Mouse (Mus musculus) cerebellum, adult 9-11 months (tissue): Measurements from ENCODE around the gene Tapbpl.
"Not testable (repeated sequence)": the region's sequence is repeated elsewhere in the genome, so short reads cannot be mapped to it uniquely, and the experiment has no call there.

ENCODE experiments used
- DNase-seq: peaks from one replicate; pipeline ENCODE4 v3.0.0; 2022

Tapbpl gene

DNA sequence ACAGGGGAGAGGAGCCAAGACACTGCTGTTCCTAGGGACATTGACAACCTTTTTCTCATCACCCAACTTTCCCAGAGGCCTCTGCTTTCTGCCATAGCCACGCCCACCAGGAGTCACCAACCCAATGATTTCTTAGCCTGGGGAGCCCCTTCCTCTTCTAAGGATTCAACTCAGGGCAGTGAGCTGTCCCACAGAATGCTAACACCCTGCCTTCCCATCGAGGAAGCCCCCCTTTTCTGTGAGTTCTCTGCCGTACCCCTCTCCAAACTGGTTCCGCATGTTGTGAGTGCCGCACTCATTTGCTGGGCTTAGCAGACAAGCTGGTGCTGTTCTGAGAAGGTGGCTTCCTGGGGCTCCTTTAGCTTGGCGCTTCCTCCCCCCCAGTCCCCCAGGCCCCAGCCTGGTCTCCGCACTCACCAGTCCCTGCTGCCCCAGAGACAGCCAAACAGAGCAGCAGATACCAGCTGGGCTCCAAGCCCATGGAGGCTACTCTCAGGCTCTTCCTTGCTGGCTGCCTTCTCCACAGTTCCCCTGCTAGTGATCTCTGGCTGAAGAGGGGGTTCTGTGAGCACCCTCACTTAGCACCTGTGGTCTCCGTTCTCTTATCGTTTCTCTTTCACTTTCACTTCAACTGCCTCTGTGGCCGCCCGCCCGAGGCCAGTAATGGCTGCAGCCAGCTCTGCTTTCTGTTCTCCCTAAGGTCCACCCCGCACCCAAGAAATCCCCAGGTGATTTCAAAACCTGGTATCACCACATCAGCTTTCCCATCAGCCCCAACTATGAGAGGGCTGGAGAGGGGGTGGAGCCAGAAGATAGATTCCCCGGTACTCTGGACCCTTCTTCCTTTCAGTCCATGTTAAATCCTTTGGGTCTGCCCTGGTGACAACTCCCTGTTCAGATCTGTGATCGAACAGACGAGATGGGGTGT, at the start of gene Tapbpl:
Gene Tapbpl (minus strand): TSS at position 744 of the 928 bp plus-strand sequence.
- DNase-seq = peak; percentile 79

DNA sequence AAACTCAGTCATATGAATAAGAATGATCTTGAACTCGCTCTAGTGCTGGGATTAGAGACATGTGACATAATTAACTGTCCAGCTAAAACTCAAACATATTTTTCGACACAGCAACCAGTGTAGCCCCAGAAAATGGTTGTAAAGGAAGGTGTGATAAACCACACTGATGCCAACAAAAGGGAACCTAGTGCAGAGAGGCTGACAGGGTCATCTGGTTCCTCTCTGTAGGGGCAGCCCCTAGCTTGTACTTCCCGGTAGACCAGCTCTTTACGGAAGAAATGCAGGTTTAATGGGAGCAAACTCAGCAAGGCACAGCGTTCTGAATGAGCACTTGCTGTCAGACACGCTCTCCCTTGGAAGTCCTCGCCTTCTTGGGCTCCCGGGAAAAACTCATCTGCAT, 48.1 kb upstream of the Tapbpl start:
- DNase-seq = no peak

DNA sequence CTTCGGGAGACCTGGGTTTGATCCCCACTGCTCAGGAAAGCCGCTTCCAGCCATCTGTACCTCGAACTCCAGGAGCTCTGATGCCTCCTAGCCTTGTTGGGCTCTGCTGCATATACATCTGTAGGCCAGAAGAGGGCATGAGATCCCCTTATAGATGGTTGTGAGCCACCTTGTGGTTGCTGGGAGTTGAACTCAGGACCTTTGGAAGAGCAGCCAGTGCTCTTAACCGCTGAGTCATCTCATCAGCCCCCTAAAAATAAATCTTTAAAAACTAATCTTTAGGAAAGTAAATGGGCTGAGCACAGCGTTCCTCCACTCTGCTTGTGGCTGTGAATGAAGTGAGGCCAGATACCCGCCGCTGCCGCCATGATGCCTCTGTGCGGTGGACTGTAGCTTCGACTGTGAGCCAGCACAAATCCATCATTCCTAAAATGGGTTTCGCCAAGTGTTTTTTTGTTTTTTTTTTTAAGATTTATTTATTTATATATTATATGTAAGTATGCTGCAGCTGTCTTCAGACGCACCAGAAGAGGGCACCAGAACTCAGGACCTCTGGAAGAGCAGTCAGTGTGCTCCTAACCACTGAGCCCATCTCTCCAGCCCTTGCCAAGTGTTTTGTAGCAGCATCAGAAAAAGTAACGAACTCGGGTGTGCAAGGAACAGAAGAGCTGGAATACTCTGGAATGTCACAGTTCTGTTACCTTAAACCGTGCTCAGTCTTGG, 43.3 kb upstream of the Tapbpl start:
- DNase-seq = no peak

DNA sequence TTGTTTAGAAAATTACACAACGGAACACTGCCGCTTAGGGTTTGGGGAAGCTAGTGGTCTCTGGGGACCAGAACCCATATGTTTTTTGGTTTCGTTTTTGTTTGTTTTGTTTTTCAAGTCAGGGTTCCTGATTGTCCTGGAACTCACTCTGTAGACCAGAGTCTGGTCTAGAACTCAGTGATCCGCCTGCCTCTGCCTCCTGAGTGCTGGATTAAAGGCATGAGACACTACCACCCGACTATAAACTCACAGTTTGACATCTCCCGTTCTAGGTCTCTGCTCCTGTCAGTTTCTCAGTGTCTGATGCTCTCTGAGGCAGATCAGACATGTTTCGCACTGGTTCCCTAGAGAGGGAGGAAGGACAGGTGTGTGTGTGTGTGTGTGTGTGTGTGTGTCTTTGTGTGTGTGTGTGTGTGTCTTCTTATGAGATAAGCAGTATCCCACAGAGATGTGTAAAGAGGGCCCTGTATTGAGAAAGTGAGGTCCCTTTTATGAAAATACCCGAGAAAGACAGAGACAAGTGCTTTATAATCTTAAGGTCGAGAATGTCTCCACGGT, 40.6 kb upstream of the Tapbpl start:
- DNase-seq = no peak

DNA sequence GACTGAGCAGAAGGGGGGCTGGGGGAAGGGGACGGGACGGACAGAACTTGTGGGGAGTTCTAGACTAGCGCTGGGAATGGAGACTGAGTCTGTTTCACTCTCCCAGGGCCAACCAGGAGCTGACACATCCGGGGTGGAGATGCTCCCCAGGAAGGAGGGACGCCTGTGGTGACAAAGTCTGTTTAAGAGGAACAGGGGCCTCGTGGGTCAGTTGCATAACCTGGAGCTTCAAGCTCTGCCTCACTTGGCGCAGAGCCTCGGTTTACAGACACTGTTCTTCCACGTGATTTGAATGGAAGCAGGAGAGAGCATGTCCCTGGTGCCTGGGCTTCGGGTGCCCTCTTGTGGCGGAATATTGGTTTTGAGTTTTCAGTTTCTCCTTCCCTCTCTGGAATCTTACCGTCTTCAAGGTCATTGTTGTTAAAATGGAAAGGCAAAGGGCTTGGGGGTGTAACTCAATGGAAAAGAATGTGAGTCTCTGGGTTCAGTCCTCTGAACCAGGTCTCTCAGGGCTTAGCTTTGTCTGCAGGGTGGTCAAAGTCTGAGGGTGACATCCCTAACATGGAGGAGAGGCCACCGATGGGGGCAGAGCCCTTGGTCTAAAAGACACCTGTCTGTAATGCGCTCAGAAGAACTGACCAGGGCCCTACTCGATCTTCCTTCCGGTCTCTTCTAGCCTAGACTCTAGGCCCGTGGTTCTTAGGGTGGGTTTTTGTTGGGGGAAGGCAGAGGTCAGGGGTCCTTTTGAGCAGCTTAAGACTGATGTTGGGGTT, 40.0 kb upstream of the Tapbpl start:
- DNase-seq = peak; percentile 95

DNA sequence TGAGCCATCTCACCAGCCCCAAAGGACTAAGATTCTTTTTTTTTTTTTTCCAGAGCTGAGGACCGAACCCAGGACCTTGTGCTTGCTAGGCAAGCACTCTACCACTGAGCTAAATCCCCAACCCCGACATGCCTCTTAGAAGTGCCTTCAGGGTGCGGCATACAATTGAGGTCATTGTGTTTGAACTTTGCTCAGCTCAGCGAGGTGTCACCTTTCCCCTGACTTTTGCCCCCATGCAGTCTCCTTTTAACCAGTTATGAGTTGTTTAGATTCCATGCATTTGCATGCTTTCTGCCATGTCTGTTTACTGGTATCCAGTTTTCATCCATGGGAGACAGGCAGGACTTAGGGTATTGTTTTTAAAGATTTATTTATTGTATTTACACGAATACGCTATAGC, 37.1 kb upstream of the Tapbpl start:
- no peak for DNase-seq

DNA sequence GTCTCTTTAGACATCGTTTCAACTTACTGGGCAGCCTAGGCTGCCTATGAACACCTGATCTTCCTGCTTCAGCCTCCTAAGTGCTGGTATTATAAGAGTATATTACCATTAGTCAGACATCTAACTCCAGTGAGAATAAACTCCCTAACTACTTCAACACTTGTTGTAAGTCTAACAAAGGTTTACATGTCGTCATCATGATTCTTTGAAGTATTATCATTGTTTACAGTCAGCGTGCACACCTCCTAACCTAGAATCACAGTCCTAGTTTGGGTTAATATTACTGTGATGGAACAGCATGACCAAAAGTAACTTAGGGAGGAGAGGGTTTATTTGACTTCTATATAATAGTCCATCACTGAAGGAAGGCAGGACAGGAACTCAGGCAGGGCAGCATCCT, 35.8 kb upstream of the Tapbpl start:
- DNase-seq = no peak

DNA sequence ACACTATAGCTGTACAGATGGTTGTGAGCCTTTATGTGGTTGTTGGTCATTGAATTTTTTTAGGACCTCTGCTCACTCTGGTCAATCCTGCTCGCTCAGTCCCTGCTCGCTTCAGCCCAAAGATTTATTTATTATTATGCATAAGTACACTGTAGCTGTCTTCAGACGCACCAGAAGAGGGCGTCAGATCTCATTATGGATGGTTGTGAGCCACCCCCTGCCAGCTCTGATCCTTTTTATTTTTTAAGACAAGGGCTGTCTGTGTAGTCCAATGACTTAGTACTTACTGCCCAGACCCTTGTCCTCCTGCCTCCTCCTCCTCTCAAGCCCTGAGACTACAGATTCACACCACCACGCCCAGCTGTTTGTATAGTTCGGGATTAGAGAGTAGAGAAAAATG, 34.9 kb upstream of the Tapbpl start:
- DNase-seq = not testable (repeated sequence)

DNA sequence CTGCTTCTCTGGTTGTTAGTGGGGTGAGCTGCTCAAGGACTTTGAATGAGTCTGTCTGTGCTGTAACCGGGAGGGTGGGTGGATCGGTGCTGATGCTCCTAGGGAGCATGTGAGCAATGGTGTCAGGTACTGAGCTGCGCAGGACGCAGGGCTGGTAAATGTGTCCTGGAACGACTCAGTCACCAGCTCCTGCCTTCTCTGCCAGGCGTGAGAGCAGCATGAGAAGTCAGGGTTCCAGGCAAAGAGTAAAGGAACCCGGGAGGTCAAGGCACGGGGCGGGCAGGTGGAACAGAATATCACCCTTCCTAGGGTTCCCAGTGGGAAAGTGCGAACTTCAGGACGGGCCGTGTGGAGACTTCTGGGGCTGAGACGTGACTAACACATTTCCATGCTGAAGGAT, 34.4 kb upstream of the Tapbpl start:
- DNase-seq = no peak

DNA sequence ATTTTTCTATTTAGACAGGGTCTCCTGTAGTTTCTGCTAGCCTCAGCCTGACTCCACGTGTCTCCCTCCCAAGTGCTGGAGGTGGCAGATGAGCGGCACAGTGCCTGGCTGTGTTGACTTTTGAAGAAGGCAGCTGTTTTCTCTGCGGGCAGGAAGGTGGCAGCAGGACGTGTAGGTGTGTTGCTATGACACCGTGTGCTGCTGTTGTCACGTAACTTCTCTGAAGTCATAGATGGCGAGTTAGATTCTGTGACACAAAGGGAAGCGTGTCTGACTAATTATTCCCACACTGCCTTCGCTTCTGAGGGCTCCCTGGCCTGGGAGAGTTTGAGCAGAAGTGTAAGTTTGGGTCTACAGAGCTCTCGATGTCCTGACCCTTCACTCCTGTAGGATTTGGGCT, 33.6 kb upstream of the Tapbpl start:
- no peak for DNase-seq

DNA sequence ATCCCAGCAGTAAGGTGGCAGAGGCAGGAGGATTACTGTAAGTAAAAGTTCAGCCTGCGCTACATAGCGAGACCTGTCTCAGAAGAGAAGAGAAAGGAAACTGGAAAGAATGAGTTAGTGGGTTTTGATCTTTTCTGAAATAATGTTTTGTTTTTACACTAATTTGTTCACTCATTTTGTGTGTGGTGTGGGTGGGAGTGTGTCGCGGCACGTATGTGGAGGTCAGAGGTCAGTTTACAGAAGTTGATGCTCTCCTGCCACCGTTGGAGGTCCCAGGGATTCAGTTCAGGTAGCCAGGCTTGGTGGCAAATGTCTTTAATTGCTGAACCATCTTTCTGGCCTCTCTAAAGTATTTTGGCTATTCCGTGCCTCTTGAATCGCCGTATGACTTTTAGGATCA, 32.6 kb upstream of the Tapbpl start:
- DNase-seq = no peak

DNA sequence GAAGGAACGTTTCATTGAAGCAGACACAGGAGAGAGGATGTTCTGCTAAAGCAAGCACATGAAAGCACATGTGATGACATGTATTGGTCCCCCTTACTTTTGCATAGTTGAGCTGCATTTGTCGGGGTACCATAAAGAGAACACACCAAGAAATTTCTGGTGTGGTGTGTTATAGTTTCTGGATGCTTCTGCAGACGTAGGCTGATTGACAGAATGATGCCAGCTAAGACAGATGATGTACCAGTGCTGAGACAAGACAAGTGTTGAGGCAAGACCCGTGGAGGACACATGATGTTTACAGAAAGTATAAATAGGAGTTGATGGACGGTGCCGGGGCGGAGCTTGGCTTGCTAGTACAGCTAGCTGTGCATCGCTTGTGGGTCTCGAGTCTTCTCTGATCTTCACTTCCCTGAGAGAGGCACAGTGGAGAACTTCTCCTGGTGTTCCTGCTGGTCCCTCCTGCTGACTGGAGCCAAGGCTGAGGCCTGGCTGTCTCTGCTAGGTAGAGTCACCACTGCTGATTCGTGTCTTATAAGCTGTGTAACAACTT, 28.4 kb upstream of the Tapbpl start:
- no peak for DNase-seq

DNA sequence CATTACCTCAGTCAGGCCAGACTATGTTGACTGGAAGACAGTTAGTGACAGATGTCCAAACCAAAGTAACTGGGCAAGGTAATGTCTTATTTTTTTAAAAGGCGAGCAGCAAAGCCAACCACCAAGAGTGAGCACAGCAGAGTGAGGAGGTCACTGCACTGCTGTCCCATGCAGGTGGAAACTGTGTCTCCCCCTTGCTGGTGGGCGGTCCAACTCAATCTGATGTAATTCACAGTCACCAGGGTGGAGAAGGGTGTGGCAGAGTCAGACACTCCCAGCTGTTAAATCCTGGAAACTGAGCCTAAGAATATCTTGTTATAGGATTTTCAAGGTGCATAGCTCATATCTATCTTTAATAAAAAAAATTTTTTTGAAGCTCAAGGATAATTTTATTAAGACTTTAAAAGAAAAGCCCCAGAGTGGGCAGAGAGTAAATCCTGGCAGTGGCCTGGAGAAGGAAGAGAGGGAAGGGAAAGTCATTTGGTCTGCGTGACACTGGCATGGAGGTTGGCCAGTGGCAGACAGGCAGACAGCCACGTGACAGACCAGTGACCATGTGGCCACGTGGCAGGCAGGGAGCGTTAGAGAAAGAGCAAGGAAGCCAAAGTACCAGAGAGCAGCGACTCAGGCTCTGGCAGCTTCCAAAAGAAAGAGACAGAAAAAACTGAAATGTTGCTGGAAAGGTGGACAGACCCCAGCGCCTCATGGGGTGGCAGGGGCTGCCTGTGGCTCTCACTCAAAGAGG, 24.7 kb upstream of the Tapbpl start:
- DNase-seq = peak; percentile 57

DNA sequence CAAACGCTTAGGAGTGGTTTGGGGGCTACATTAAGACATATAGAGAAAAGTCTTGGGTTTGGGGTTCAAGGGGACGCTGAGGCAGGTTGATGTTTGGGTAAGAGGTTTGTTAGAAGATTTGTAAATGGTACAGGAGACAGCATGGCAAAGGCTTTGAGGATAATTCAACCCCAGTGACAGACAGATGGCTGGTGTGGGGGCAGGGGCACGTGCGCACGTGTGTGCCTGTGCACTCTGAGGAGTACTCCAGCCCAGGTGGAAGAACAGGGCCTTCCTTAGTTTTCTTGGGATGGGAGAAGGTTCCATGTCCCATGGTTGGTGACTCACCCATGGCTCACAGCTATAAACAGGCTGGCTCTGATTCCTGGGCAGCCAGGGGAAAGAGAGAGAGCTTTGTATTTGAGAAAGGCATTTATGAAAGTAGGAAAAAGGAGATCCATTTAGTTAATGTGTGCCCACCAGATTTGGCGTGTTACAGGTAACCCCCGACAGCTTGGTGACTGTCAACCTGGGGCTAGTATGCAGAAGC, 23.9 kb upstream of the Tapbpl start:
- DNase-seq = no peak

DNA sequence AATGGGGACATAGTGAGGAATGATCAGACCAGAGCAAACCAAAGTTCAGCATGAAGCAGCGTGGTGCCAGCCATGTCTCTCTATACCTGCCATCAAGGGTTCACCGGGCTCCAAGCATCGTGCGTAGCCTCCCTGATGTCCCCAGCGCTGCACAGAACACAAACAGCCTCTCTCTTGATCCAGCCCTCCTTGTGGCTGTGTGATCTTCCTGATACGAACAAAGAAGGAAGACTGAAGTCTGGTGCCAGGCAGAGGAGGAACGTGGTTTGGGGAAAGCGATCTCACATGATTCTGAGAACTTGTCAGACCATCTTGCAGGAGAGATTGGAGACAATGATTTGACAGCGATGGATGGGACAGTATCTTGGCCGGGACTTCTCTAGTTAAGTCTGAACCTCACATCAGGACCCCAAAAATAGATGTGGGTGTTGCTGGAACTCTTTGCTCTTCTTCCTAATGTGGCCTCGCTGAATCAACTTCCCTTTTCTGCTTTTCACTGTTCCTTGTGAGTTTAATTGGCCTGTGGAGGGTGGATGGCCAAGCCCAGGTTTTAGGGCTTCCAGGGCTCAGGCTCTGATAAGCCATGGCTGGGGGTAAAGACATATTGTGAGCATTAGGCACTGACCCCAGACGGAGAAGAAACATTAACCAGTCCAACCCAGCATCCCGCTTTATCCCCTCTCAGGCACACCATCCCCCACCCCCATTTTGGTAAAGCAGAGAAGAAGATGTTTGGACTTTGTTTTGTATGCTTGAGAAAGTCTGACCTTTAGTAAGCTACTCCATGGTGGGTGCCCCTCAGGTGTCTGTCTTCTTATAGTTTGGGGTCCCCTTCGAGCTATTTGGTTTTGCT, 22.4 kb upstream of the Tapbpl start:
- DNase-seq = no peak

DNA sequence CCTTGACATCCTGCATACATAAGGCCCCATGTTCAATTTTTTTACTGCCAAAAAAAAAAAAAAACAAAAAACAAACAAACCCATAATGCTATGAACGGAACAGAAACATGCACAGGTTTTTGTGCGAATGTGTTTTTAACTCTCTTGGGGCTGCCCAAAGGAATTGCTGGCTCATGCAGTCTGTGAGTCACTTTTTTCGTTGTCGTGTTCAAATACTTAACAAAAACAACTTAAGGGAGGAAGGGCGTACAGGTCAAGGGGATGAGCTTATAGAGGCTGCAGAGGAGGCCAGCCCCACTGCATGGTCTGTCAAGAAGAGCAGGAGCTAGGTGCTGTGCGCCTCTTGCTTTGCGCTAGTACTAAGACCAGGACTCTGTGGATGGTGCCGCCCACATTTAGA, 21.1 kb upstream of the Tapbpl start:
- DNase-seq = no peak

DNA sequence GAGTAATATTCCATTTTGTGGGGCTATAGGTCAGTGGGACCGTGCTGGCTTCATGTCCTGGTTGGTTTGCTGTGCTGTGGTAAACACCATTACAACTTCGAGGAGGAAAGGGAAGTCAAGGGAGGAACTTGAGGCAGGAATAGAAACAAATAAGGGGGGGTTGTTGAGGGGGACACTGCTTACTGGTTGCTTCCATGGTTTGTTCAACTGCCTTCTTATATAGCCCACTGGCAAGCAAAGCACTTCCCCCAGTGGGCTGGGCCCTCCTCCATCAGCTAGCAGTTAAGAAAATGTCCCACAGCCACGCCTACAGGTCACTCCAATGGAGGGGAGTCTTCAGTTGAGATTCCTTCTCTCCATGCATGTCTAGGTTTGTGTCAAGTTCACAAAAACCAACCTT, 20.6 kb upstream of the Tapbpl start:
- no peak for DNase-seq

DNA sequence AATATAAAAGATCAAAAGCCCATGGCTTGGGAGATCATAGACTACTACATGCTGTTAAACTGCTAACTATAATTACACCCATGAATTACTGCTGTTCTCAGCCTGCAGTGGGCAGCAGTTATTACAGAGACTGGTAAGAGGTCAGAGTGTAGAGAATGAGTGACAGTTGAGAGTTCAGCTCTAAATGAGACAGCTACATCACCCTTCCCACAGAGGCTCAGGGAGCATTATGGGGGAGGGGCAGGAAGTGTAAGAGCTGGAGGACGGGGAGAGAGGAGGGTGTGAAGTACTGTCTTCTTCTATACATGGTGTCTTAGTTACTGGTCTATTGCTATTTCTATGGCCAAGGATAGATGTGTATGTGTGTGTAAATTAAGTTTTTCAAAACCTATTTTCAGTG, 12.9 kb upstream of the Tapbpl start:
- no peak for DNase-seq

DNA sequence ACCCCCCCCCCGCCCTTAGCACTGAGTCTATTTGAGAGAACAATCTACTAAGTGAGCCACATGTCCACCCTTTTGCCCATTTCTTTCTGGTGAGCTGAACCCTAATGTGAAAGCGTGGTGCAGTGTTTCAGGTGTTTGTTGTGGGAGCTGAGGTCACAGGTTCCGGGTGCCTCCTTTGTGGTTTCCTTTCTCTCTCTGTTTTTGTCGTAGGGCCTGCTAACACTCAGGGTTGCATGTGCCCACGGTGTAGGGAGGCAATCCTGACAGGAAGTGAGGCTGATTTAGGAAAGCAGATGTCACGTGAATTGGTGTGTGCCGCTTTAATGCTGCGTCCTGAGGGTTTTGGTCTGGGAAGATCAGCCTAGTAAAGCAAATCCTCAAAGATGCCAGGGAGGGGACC, 9.9 kb upstream of the Tapbpl start:
- no peak for DNase-seq

DNA sequence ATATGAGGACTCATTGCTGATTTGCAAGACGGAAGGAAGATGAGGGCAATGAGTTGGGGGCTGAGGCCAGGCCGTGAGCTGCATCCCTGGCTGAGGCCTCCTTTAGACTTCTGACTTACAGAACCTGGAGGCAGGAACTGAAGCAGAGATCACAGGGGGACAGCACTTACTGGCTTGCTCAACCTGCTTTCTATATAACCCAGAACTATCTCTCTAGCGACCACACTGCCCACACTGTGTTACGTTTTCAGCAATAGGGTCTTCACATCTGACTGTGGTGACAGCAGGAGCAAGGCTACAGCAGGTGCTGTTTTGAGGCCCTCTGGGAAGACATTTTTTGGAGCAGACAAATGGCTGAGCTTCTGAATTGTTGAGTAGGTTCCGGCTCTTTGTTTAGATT, 9.0 kb upstream of the Tapbpl start:
- DNase-seq = no peak

DNA sequence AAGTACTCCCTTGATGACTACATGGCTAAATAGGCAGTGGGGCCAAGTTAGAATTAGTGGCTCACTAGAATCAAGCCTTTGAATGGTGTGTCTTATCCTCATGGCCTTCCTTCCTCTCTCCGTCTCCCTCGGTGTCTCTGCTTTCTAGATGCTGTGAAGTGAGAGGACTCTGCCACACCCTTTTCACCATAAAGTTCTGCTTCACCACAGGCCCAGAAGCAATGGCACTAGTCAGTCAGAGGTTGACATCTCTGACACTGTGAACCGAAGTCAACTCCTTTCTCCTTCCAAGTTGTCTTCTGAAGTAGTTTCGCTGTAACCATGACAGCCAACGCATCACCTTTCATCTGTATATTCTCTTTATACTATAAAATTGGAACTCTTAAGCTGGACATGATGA, 7.9 kb upstream of the Tapbpl start:
- DNase-seq = no peak
